Mouse (Mus musculus) retina, postnatal 7 days (tissue): ENCODE measurements around the gene Zp1.
A peak's percentile ranks its signal among the peaks of the same experiment; 100 is the strongest.

ENCODE experiments used
- DNase-seq: peaks from one replicate; pipeline ENCODE4 v3.0.0-alpha.2; 2012; ENCODE audit warnings: low read depth, low spot score

Gene Zp1

DNA sequence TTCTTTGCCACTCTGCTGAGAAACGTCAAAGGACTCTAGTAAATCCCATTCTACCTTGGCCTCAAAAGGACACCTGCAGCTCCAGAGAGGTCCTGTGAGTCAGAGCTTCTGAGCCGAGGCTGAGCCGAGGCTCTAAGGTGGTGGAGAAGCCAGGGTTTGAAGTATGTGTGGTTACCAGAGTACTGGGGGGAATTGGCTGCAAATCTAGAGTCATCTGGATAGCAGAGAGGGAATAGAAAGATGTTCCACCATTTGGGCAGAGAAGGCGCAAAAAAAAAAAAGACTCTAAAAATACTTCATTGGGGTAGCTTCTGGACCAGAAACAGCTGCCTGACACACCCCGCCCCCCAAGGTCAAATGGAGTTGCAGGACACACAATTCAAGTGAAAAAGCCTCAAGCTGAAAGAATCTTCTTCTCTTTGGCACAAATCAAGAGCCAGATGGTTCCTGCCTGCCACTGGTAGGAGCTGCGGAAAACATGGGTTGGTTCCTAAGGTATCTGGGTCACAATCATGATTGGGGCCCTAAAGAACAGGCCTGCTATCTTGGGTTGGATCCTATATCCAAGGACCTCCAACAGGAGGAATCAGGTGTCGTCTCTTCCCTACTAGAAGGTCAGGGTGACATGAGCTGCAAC, 42.1 kb downstream of the Zp1 start:
- no peak for DNase-seq

GRCm38 (mm10) chr19:10871328-10871961, 49.0 kb downstream of the Zp1 start:
- DNase-seq = no peak

DNA sequence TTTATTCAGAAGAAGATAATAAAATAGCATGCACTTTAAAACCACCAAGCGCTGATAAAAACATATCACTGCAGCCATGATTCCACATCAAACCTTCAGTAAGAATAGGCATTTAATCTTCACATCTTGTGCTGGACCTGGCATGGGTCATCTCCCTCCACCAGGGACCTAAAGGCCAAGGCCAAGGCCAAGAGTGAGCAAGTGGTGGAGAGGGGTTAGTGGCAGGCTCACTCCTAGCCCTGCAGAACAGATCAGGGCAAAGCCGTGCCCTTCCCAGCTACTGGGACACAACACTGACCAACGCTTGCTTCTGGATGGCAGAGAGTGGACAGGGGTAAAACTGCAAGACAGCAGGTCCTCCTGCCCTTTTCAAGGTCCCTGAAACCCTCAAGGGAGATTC, 49.8 kb downstream of the Zp1 start:
- DNase-seq = no peak

DNA sequence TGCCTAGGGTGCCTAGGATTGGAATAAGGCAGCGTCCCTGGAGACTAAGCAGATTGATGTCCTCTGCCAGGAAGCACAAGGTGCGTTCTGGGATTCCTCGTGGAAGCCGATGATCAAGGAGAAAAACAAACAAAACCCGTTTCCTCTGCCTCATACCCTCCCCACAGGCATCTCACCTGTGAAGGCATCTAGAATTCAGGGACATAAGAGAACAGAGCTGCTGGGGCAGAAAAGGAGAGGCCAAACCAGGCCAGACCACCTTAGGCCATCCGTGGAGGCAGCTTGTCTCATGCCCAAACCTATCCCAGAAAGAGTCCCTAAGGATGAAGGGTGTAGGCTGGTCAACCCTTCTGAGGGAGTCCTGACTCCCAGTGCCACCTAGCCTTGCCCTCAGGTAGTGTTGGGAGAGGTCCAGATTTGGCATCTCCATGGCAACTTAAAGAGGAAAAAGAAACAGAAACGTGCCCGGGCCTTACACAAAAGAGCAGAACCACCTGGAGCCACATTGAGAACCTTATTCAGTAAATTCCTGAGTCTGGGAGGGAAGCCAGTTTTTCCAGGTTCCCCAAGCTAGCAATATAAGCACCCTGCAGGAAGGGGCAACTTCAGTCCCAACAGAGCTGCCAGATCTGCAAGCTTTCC, 50.4 kb downstream of the Zp1 start, which contains the start of gene Tmem132a:
Gene Tmem132a, minus strand, starts transcription at position 55 of the 642 bp plus-strand sequence.
- no peak for DNase-seq

- peak; percentile 57 for DNase-seq
Observed at GRCm38 (mm10) chr19:10869241-10869885, 51.1 kb downstream of the Zp1 start.

GRCm38 (mm10) chr19:10868623-10869141, 51.8 kb downstream of the Zp1 start:
- DNase-seq = no peak

- DNase-seq = no peak
Observed at GRCm38 (mm10) chr19:10867946-10868622, 52.3 kb downstream of the Zp1 start.

DNA sequence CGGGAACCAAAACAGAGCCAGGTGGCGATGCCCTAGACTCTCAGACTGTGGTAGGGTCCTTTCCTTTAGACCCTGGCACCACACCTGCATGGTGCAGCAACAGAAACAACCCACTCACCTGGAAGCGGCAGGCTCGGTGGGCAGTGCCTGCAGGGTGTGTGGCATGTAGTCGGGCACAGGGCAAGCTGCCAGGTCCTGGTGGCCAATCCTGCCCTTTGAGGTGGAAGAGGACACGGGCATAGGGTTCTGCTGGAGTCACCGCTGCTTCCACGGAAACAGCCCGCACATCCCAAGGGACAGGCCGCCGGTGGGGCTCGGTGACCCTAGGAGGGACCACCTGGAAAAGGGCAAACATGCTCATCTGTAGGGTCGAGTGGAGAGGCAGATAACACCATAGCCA, 54.1 kb downstream of the Zp1 start:
- no peak for DNase-seq
